Comparison of ENCODE assay signal across 23 mouse cellular contexts in genomic region chr13:111939534-111940115, GRCm38 (mm10).
DNase-seq lines count a peak whose midpoint lies in the region; ATAC-seq and TF ChIP-seq lines count a peak whose summit lies in the region.
"Had no signal": no experiment of that assay in that cellular context is flagged by ENCODE, and none has a peak within 500 bp of the region (broad histone marks: within the 10 kb centered on the region; RNA-seq: fewer than 3 reads in every experiment).

No protein-coding gene starts in this region.

- H3K9me3 ChIP-seq in heart, embryonic 11.5 days (replicated peaks; ENCODE audit: control insufficient read depth, low read length) = no peaks in the 10 kb centered on the region
- no peaks in the 10 kb centered on the region for H3K9me3 ChIP-seq in MEL (replicated peaks; ENCODE audit: insufficient read depth, low read length)
- H3K9me3 ChIP-seq in liver, postnatal 0 days (ENCODE audit: low read length) = no peaks in the 10 kb centered on the region
- H3K9me3 ChIP-seq: forebrain, embryonic 15.5 days; G1E; heart, embryonic 10.5 days; hindbrain, embryonic 13.5 days; limb, embryonic 10.5 days had no signal

- H3K4me3 ChIP-seq in heart, embryonic 11.5 days (ENCODE audit: low read depth, low read length) = no peak overlapping the region
- H3K4me3 ChIP-seq in liver, adult 2 months (ENCODE audit: insufficient read depth, low read depth, low read length) = no peak overlapping the region
- peak overlapping the region; percentile 37 to 55 for H3K4me3 ChIP-seq in MEL (ENCODE audit: control insufficient read depth in 1 of 2, insufficient read depth in 1 of 2, low read depth in 2 of 2, low read length in 2 of 2)
- H3K4me3 ChIP-seq in liver, postnatal 0 days (ENCODE audit: low read depth, low read length) = no peak overlapping the region
- H3K4me3 ChIP-seq: forebrain, embryonic 15.5 days; heart, embryonic 10.5 days; hindbrain, embryonic 13.5 days; limb, embryonic 10.5 days had no signal

- DNase-seq in heart, adult 8-10 months (ENCODE audit: low spot score) = no peak
- peak; percentile 78 for DNase-seq in liver, adult 2 months (ENCODE audit: extremely low read depth, low read depth, low spot score)
- DNase-seq in liver = no peak
- DNase-seq in MEL (ENCODE audit: low read depth, low spot score) = peak; percentile 45
- DNase-seq in liver, postnatal 0 days = no peak
- no peak for DNase-seq in c-Kit-positive CD71-positive TER-119-positive erythroid progenitor cells, embryonic 14.5 days (ENCODE audit: low spot score)
- DNase-seq in thymus, postnatal 36 days = no peak
- DNase-seq: adrenal gland, postnatal 14 days; cerebellum, adult 18-20 months; cerebellum, postnatal 25 days; embryo, embryonic 11 days; heart, postnatal 14 days; kidney, postnatal 25 days; lung, postnatal 36 days; right cerebral cortex, postnatal 14 days; spleen, adult 18-20 months had no signal

- H3K4me1 ChIP-seq in heart, embryonic 11.5 days (ENCODE audit: control insufficient read depth, insufficient read depth, low read length) = peaks cover 13% of the 10 kb centered on the region
- H3K4me1 ChIP-seq in liver, adult 2 months (ENCODE audit: control insufficient read depth, insufficient read depth, low read length) = peaks cover 14% of the 10 kb centered on the region
- peaks cover 26 to 46% of the 10 kb centered on the region in 2 experiments for H3K4me1 ChIP-seq in MEL (ENCODE audit: control insufficient read depth in 1 of 2, insufficient read depth in 2 of 2, low read length in 2 of 2)
- H3K4me1 ChIP-seq in liver, postnatal 0 days (ENCODE audit: insufficient read depth) = peaks cover 57% of the 10 kb centered on the region

- H3K79me2 ChIP-seq in liver, adult 2 months (ENCODE audit: control insufficient read depth, insufficient read depth, low read length) = no peaks in the 10 kb centered on the region
- no peaks in the 10 kb centered on the region; the same call in 1 of the 2 replicates for H3K79me2 ChIP-seq in MEL (ENCODE audit: control insufficient read depth, insufficient read depth, low read length, poor library complexity)

- no peak for TF ChIP-seq POLR2A in liver, adult 2 months (IDR thresholded peaks at IDR 0.05; ENCODE audit: extremely low read depth, insufficient read depth, low read length)
- no peak for TF ChIP-seq POLR2A in MEL (IDR thresholded peaks at IDR 0.05; ENCODE audit: control insufficient read depth in 1 of 2, insufficient read depth in 1 of 2, low read depth in 1 of 2, low read length in 2 of 2, poor library complexity in 1 of 2)

- no peak overlapping the region for H3K4me2 ChIP-seq in heart, embryonic 11.5 days
- 0 out of 2 replicates have a peak overlapping the region, but pooled peaks have one; percentile 28 for H3K4me2 ChIP-seq in liver, postnatal 0 days (ENCODE audit: low read depth, low read length)
- H3K4me2 ChIP-seq: forebrain, embryonic 15.5 days; hindbrain, embryonic 13.5 days had no signal

- no peak; a peak in 1 of 4 replicates for TF ChIP-seq EP300 in MEL (IDR thresholded peaks at IDR 0.05; ENCODE audit: low read depth in 1 of 2, low read length in 2 of 2)
- no peak for TF ChIP-seq EP300 in liver, postnatal 0 days (IDR thresholded peaks at IDR 0.05; ENCODE audit: low read depth)

- no peak for TF ChIP-seq RAD21 in MEL (IDR thresholded peaks at IDR 0.05; ENCODE audit: low read depth, low read length)

- TF ChIP-seq CTCF in liver, adult 2 months (IDR thresholded peaks at IDR 0.05; ENCODE audit: low read depth, low read length) = no peak
- TF ChIP-seq CTCF in MEL (IDR thresholded peaks at IDR 0.05 in 2 of 3, conservative IDR thresholded peaks at IDR 0.05 in 1 of 3; ENCODE audit: control insufficient read depth in 1 of 3, insufficient read depth in 1 of 3, low read depth in 2 of 3, low read length in 3 of 3, poor library complexity in 1 of 3, severe bottlenecking in 1 of 3) = no peak
- no peak for TF ChIP-seq CTCF in liver, postnatal 0 days (IDR thresholded peaks at IDR 0.05; ENCODE audit: low read depth)

- 60% methylated on average over 6 of the region's 6 CpGs for WGBS in heart, embryonic 11.5 days (ENCODE audit: insufficient replicate concordance)
- WGBS in liver, adult 2 months = 44% methylated on average over 6 of the region's 6 CpGs
- 59% methylated on average over 6 of the region's 6 CpGs for WGBS in liver, postnatal 0 days (ENCODE audit: insufficient replicate concordance)

- ATAC-seq in heart, embryonic 11.5 days (replicated peaks; ENCODE audit: insufficient number of reproducible peaks, low FRiP score, low TSS enrichment) = no peak
- no peak for ATAC-seq in liver, postnatal 0 days
- ATAC-seq: forebrain, embryonic 15.5 days; inflammation-experienced regulatory T-cells, adult 6 months had no signal

- 0 out of 2 replicates have a peak overlapping the region, but pooled peaks have one; percentile 22 for H3K9ac ChIP-seq in heart, embryonic 11.5 days (ENCODE audit: low read depth, low read length)
- H3K9ac ChIP-seq in liver, adult 2 months (ENCODE audit: low read depth, low read length) = no peak overlapping the region
- peak overlapping the region; percentile 66 for H3K9ac ChIP-seq in MEL (ENCODE audit: control insufficient read depth, low read depth, low read length, poor library complexity, severe bottlenecking)
- no peak overlapping the region for H3K9ac ChIP-seq in liver, postnatal 0 days (replicated peaks)
- H3K9ac ChIP-seq: forebrain, embryonic 15.5 days; hindbrain, embryonic 13.5 days had no signal

- H3K27ac ChIP-seq in heart, embryonic 11.5 days (ENCODE audit: low read depth, low read length) = no peak overlapping the region
- H3K27ac ChIP-seq in liver, adult 2 months (replicated peaks; ENCODE audit: insufficient read depth, low read depth, low read length) = no peak overlapping the region
- peak overlapping the region; percentile 96 for H3K27ac ChIP-seq in MEL (ENCODE audit: control insufficient read depth, low read depth, low read length)
- peak overlapping the region; percentile 83 for H3K27ac ChIP-seq in liver, postnatal 0 days (ENCODE audit: low read depth)
- H3K27ac ChIP-seq: forebrain, embryonic 15.5 days; hindbrain, embryonic 13.5 days; limb, embryonic 10.5 days had no signal

- H3K36me3 ChIP-seq in heart, embryonic 11.5 days (ENCODE audit: control insufficient read depth, insufficient read depth, low read length) = no peaks in the 10 kb centered on the region
- H3K36me3 ChIP-seq in liver, adult 2 months (ENCODE audit: control insufficient read depth, insufficient read depth, low read length) = no peaks in the 10 kb centered on the region
- H3K36me3 ChIP-seq in MEL (ENCODE audit: control insufficient read depth in 1 of 2, insufficient read depth in 2 of 2, low read length in 2 of 2) = peaks cover 0 to 41% of the 10 kb centered on the region in 2 experiments; a peak in 2 of 4 replicates
- no peaks in the 10 kb centered on the region for H3K36me3 ChIP-seq in liver, postnatal 0 days (replicated peaks; ENCODE audit: insufficient read depth, low read length)
- H3K36me3 ChIP-seq: forebrain, embryonic 15.5 days; G1E; heart, embryonic 10.5 days; hindbrain, embryonic 13.5 days; limb, embryonic 10.5 days had no signal

- no peaks in the 10 kb centered on the region for H3K27me3 ChIP-seq in heart, embryonic 11.5 days (ENCODE audit: control insufficient read depth, insufficient read depth, low read length)
- H3K27me3 ChIP-seq in liver, adult 2 months (ENCODE audit: control insufficient read depth, insufficient read depth, low read length) = no peaks in the 10 kb centered on the region
- H3K27me3 ChIP-seq in MEL (ENCODE audit: control insufficient read depth in 1 of 2, insufficient read depth in 2 of 2, low read length in 2 of 2) = no peaks in the 10 kb centered on the region
- H3K27me3 ChIP-seq in liver, postnatal 0 days (ENCODE audit: insufficient read depth, low read length) = no peaks in the 10 kb centered on the region
- H3K27me3 ChIP-seq: forebrain, embryonic 15.5 days had no signal

TF ChIP-seq in MEL, 35 proteins besides CTCF, POLR2A, EP300 and RAD21:
- TF ChIP-seq ELF1 (IDR thresholded peaks at IDR 0.05; ENCODE audit: low read depth, low read length) (no peak), USF2 (IDR thresholded peaks at IDR 0.05; ENCODE audit: borderline replicate concordance in 1 of 2, insufficient read depth in 1 of 2, low read depth in 1 of 2, low read length in 2 of 2) (no peak), NELFE (IDR thresholded peaks at IDR 0.05; ENCODE audit: low read depth, low read length) (no peak), GATA1 (IDR thresholded peaks at IDR 0.05; ENCODE audit: low read depth, low read length) (no peak), GABPA (IDR thresholded peaks at IDR 0.05; ENCODE audit: low read depth, low read length) (no peak), POLR2AphosphoS5 (IDR thresholded peaks at IDR 0.05; ENCODE audit: borderline replicate concordance, low read depth, low read length) (no peak)

Comparison
In these comparisons a context has a peak if more than half of its experiments do, and no peak if none do; other contexts are left out.
1. H3K27ac ChIP-seq: peak in MEL (single experiment) and liver, postnatal 0 days (single experiment); none in heart, embryonic 11.5 days (single experiment) and liver, adult 2 months (single experiment).
2. DNase-seq: peak in liver, adult 2 months (single experiment) and MEL (single experiment); none in heart, adult 8-10 months (single experiment), liver (single experiment), liver, postnatal 0 days (single experiment), c-Kit-positive CD71-positive TER-119-positive erythroid progenitor cells, embryonic 14.5 days (single experiment) and thymus, postnatal 36 days (0 of 2).
3. H3K4me3 ChIP-seq: peak in MEL (2 of 2); none in heart, embryonic 11.5 days (single experiment), liver, adult 2 months (single experiment) and liver, postnatal 0 days (single experiment).
4. H3K9ac ChIP-seq: peak in heart, embryonic 11.5 days (single experiment) and MEL (single experiment); none in liver, adult 2 months (single experiment) and liver, postnatal 0 days (single experiment).